Mouse (Mus musculus) heart, adult 2 months (tissue): ENCODE measurements around the gene Atf4.

Experiments used
- CTCF ChIP-seq: fragments of 200-600 bp; IDR thresholded peaks from 2 replicates; pipeline ENCODE4 v1.8.1; 2022; ENCODE audit warnings: antibody characterized with exemption, mild to moderate bottlenecking, moderate library complexity
- POLR2A ChIP-seq: fragments of 200-500 bp; IDR thresholded peaks from 2 replicates; pipeline ENCODE4 v1.6.1; 2011; ENCODE audit warnings: mild to moderate bottlenecking, low read depth, low read length, control low read depth; ENCODE audit not compliant: insufficient read depth

DNA sequence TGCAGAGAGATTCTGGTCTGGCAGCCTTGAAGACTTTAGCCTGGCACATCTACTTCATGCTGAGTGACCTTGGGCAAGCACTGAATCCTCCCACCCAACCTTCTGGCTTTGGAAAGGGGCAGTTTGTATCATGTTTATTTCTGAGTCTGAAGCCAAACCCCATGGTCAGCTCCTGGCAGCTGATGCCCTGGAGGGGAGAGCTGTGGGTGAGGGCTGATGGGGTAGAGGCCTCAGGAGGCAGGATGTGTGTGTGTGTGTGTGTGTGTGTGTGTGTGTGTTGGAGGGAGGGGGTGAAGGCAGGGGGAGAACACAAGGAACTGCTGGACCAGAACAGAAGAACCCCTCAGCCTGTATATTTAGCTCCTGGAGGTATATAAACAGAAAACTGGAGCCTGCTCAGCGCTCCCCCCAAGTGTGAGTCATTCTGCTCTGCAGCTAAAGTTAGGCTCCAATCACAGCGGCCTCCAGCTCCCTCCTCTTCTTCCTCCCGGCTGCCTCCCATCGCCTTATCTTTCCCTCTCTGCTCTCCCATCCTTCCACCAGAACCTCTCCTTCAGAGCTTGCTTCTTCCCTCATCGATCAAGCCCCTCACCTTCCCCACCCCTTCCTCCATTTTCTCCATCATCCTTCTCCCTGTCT is 23.3 kb downstream of the Atf4 start:
- TF ChIP-seq POLR2A, result no peak
- TF ChIP-seq CTCF, result no peak
